Mouse (Mus musculus): ENCODE measurements at regions not wholly inside any gene's neighbourhood (a gene's known extent, or its start where the extent isn't known, plus 50 kb on each side); places are given as distances from the start of the nearest gene placed in this dataset.
"Not testable (repeated sequence)": the region's sequence is repeated elsewhere in the genome, so short reads cannot be mapped to it uniquely, and the experiment has no call there.

DNA sequence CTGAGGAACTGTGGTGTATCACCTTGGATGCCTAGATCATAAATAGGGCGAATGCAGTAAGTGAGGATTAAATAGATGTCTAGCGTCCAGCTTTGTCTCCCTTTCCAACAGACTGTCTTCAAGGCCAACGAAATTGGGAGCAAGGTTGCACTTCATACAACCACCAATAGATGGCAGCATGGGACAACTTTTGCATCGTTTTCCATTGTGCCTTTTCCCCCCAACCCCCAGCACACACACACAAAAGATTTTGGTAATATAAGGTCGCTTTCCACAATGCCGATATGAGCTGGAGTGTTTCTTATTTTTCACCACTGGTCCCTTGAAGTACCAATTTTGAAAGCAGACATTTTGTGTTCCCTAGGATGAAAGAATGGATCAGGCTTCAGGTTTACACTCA, 304.7 kb downstream of the BC048507 start:
- H3K27me3 ChIP-seq (replicated peaks; ENCODE audit: control insufficient read depth, insufficient read depth, low read length); H3K9me3 ChIP-seq (ENCODE audit: control insufficient read depth); H3K27ac ChIP-seq (ENCODE audit: low read depth, low read length); ATAC-seq; H3K4me1 ChIP-seq (replicated peaks; ENCODE audit: control insufficient read depth, insufficient read depth, low read length); H3K4me3 ChIP-seq (ENCODE audit: low read depth, low read length); H3K36me3 ChIP-seq (ENCODE audit: control insufficient read depth, insufficient read depth); H3K4me2 ChIP-seq (replicated peaks; ENCODE audit: low read depth); H3K9ac ChIP-seq (ENCODE audit: low read depth, low read length): not testable (repeated sequence)
- peak; percentile 49 for TF ChIP-seq CTCF (IDR thresholded peaks at IDR 0.05; ENCODE audit: low read depth)
- 41% methylated on average over 6 of the region's 6 CpGs for WGBS

DNA sequence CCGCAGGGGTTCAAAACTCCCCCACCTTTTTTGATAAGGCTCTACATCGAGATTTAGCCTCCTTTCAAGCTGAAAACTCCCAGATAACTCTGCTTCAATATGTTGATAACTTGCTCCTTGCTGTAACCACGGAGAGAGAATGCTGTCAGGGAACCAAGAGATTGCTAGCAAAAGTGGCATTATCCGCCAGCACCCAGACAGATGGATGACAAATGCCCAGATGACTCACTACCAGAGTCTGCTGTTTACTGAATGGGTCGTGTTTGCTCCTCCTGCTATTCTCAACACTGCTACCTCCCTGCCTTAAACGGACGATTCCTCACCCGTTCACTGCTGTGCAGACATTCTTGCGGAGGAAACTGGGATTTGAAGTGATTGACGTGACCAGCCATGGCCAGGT, 310.3 kb downstream of the BC048507 start:
- not testable (repeated sequence) for H3K36me3 ChIP-seq (ENCODE audit: control insufficient read depth, insufficient read depth); H3K9me3 ChIP-seq (ENCODE audit: control insufficient read depth); ATAC-seq; H3K9ac ChIP-seq (ENCODE audit: low read depth, low read length); H3K27ac ChIP-seq (ENCODE audit: low read depth, low read length); H3K4me2 ChIP-seq (replicated peaks; ENCODE audit: low read depth); H3K27me3 ChIP-seq (replicated peaks; ENCODE audit: control insufficient read depth, insufficient read depth, low read length); H3K4me1 ChIP-seq (replicated peaks; ENCODE audit: control insufficient read depth, insufficient read depth, low read length); H3K4me3 ChIP-seq (ENCODE audit: low read depth, low read length)
- 80% methylated on average over 10 of the region's 10 CpGs for WGBS
